ENCODE assay signal across 8 mouse cellular contexts in the genomic region with DNA sequence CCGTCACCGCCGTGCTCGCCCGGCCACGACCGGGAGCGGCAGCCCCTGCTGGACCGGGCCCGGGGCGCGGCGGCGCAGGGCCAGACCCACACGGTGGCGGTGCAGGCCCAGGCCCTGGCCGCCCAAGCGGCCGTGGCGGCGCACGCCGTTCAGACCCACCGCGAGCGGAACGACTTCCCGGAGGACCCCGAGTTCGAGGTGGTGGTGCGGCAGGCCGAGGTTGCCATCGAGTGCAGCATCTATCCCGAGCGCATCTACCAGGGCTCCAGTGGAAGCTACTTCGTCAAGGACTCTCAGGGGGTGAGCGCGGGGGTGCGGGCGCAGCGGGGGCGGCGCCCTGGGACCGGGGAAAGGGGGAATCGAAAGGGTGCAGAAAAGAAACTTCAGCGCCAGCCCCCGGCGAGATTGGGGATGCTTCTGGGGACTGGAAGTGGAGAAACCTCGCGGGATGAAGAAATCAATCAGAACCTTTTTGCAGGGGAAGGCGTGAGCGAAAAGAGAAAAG. TPM values are rescaled to one million over a fixed set of nuclear protein-coding genes. Genes with fewer than 3 reads are reported as not detected.
A peak's percentile ranks its signal among the peaks of the same experiment; 100 is the strongest.
DNase-seq lines count a peak whose midpoint lies in the region; ATAC-seq and TF ChIP-seq lines count a peak whose summit lies in the region.

No protein-coding gene starts in this region.

- H3K4me2 ChIP-seq in kidney, postnatal 0 days (ENCODE audit: low read length) = peak overlapping the region; percentile 90
- H3K4me2 ChIP-seq in embryonic facial prominence, embryonic 14.5 days (ENCODE audit: low read depth, low read length) = peak overlapping the region; percentile 75
- peak overlapping the region; percentile 81 for H3K4me2 ChIP-seq in limb, embryonic 11.5 days (ENCODE audit: low read depth, severe bottlenecking)

- no peaks in the 10 kb centered on the region for H3K36me3 ChIP-seq in kidney, postnatal 0 days (ENCODE audit: insufficient read depth, low read length)
- H3K36me3 ChIP-seq in MEL (ENCODE audit: control insufficient read depth in 1 of 2, insufficient read depth in 2 of 2, low read length in 2 of 2) = peaks cover 0 to 12% of the 10 kb centered on the region in 2 experiments; a peak in 2 of 4 replicates
- H3K36me3 ChIP-seq in embryonic facial prominence, embryonic 14.5 days (ENCODE audit: control insufficient read depth, insufficient read depth, low read length) = peaks cover 9% of the 10 kb centered on the region; the same call in 1 of the 2 replicates
- H3K36me3 ChIP-seq in limb, embryonic 11.5 days (ENCODE audit: control insufficient read depth, insufficient read depth, low read length) = no peaks in the 10 kb centered on the region

- peak; percentile 59 for ATAC-seq in kidney, postnatal 0 days (replicated peaks; ENCODE audit: low FRiP score, low read depth)
- ATAC-seq in embryonic facial prominence, embryonic 14.5 days (ENCODE audit: low read depth) = peak; percentile 71
- ATAC-seq in limb, embryonic 11.5 days (ENCODE audit: insufficient number of reproducible peaks, low FRiP score, low TSS enrichment, low read depth) = peak; percentile 63

- under 1% methylated on average over 52 of the region's 52 CpGs for WGBS in kidney, postnatal 0 days
- under 1% methylated on average over 22 of the region's 52 CpGs for whole genome bisulfite sequencing in embryonic facial prominence, embryonic 14.5 days
- WGBS in limb, embryonic 11.5 days = under 1% methylated on average over 36 of the region's 52 CpGs

- H3K79me2 ChIP-seq in MEL (ENCODE audit: control insufficient read depth, insufficient read depth, low read length, poor library complexity) = peaks cover 12% of the 10 kb centered on the region

- H3K9me3 ChIP-seq in kidney, postnatal 0 days (replicated peaks; ENCODE audit: low read length) = no peaks in the 10 kb centered on the region
- no peaks in the 10 kb centered on the region for H3K9me3 ChIP-seq in MEL (replicated peaks; ENCODE audit: insufficient read depth, low read length)
- H3K9me3 ChIP-seq in embryonic facial prominence, embryonic 14.5 days (ENCODE audit: control insufficient read depth, low read length) = no peaks in the 10 kb centered on the region
- H3K9me3 ChIP-seq in limb, embryonic 11.5 days (ENCODE audit: control insufficient read depth, low read length) = no peaks in the 10 kb centered on the region

- H3K4me3 ChIP-seq in kidney, postnatal 0 days (replicated peaks; ENCODE audit: low read depth, low read length) = peak overlapping the region; percentile 73
- H3K4me3 ChIP-seq in MEL (ENCODE audit: control insufficient read depth in 1 of 2, insufficient read depth in 1 of 2, low read depth in 2 of 2, low read length in 2 of 2) = peak overlapping the region; percentile 82 to 91
- H3K4me3 ChIP-seq in embryonic facial prominence, embryonic 14.5 days (ENCODE audit: low read depth, low read length) = peak overlapping the region; percentile 99
- peak overlapping the region; percentile 93 for H3K4me3 ChIP-seq in limb, embryonic 11.5 days (ENCODE audit: low read depth, low read length)

- H3K4me1 ChIP-seq in kidney, postnatal 0 days (replicated peaks; ENCODE audit: insufficient read depth, low read length) = peaks cover 10% of the 10 kb centered on the region; the same call in 1 of the 2 replicates
- peaks cover 2 to 3% of the 10 kb centered on the region in 2 experiments; a peak in 1 of 4 replicates for H3K4me1 ChIP-seq in MEL (ENCODE audit: control insufficient read depth in 1 of 2, insufficient read depth in 2 of 2, low read length in 2 of 2)
- H3K4me1 ChIP-seq in embryonic facial prominence, embryonic 14.5 days (ENCODE audit: control insufficient read depth, insufficient read depth, low read length) = peaks cover 16% of the 10 kb centered on the region
- peaks cover 9% of the 10 kb centered on the region; the same call in 1 of the 2 replicates for H3K4me1 ChIP-seq in limb, embryonic 11.5 days (ENCODE audit: control insufficient read depth, insufficient read depth, low read length)

- peak overlapping the region; percentile 87 for H3K9ac ChIP-seq in kidney, postnatal 0 days (ENCODE audit: low read depth, low read length)
- peak overlapping the region; percentile 73 for H3K9ac ChIP-seq in MEL (ENCODE audit: control insufficient read depth, low read depth, low read length, poor library complexity, severe bottlenecking)
- H3K9ac ChIP-seq in embryonic facial prominence, embryonic 14.5 days (ENCODE audit: low read depth, low read length) = peak overlapping the region; percentile 93
- peak overlapping the region; percentile 78 for H3K9ac ChIP-seq in limb, embryonic 11.5 days (ENCODE audit: low read length)

- H3K27me3 ChIP-seq in kidney, postnatal 0 days (ENCODE audit: insufficient read depth, low read length) = no peaks in the 10 kb centered on the region
- H3K27me3 ChIP-seq in MEL (ENCODE audit: control insufficient read depth in 1 of 2, insufficient read depth in 2 of 2, low read length in 2 of 2) = no peaks in the 10 kb centered on the region
- no peaks in the 10 kb centered on the region for H3K27me3 ChIP-seq in embryonic facial prominence, embryonic 14.5 days (replicated peaks; ENCODE audit: control insufficient read depth, insufficient read depth, low read length)
- H3K27me3 ChIP-seq in limb, embryonic 11.5 days (ENCODE audit: control insufficient read depth, insufficient read depth, low read length) = no peaks in the 10 kb centered on the region

- no peak for TF ChIP-seq EP300 in MEL (IDR thresholded peaks at IDR 0.05; ENCODE audit: low read depth in 1 of 2, low read length in 2 of 2)

- peak; percentile 23; the same call in 1 of the 2 replicates for TF ChIP-seq CTCF in kidney, postnatal 0 days (IDR thresholded peaks at IDR 0.05; ENCODE audit: low read depth)
- no peak; a peak in 1 of 6 replicates for TF ChIP-seq CTCF in MEL (IDR thresholded peaks at IDR 0.05 in 2 of 3, conservative IDR thresholded peaks at IDR 0.05 in 1 of 3; ENCODE audit: control insufficient read depth in 1 of 3, insufficient read depth in 1 of 3, low read depth in 2 of 3, low read length in 3 of 3, poor library complexity in 1 of 3, severe bottlenecking in 1 of 3)

- TF ChIP-seq POLR2A in MEL (IDR thresholded peaks at IDR 0.05; ENCODE audit: control insufficient read depth in 1 of 2, insufficient read depth in 1 of 2, low read depth in 1 of 2, low read length in 2 of 2, poor library complexity in 1 of 2) = no peak

- peak; percentile 65 for DNase-seq in kidney, postnatal 0 days (ENCODE audit: low spot score)
- DNase-seq in kidney, adult 18-20 months = no peak
- DNase-seq in MEL (ENCODE audit: low read depth, low spot score) = peak; percentile 84
- DNase-seq in embryonic facial prominence, embryonic 14.5 days (ENCODE audit: low spot score) = peak; percentile 47
- DNase-seq in limb, embryonic 11.5 days (ENCODE audit: low spot score) = no peak
- DNase-seq in monocyte, adult 2 months (ENCODE audit: low read depth in 1 of 2, low spot score in 2 of 2) = peak; percentile 22 to 31
- no peak for DNase-seq in spleen, adult 18-20 months
- no peak for DNase-seq in cerebellum, adult 11-12 months

- no peak for TF ChIP-seq RAD21 in MEL (IDR thresholded peaks at IDR 0.05; ENCODE audit: low read depth, low read length)

- peak overlapping the region; percentile 95 for H3K27ac ChIP-seq in kidney, postnatal 0 days
- 0 out of 2 replicates have a peak overlapping the region, but pooled peaks have one; percentile 10 for H3K27ac ChIP-seq in MEL (ENCODE audit: control insufficient read depth, low read depth, low read length)
- peak overlapping the region; percentile 91 for H3K27ac ChIP-seq in embryonic facial prominence, embryonic 14.5 days (replicated peaks; ENCODE audit: low read depth, low read length)
- H3K27ac ChIP-seq in limb, embryonic 11.5 days (replicated peaks; ENCODE audit: low read depth, low read length) = peak overlapping the region; percentile 59; the same call in 1 of the 2 replicates

RNA-seq across cellular contexts. Expression of gene Pi4k2a, which starts 0.4 kb away (rescaled TPM):
- polyA plus RNA-seq in kidney, postnatal 0 days (2015; fragmentation: Nextera tagmentation; extraction: Ambion mirVana) = 31.9 and 33.2 TPM in 2 replicates
- 10.2 and 12.2 TPM in 2 replicates for total RNA-seq in MEL (2012; rRNA removed)
- 10 to 100 TPM in 1 of 2 experiments, not detected in 1; 30.3 TPM for polyA plus RNA-seq in MEL (2012; ENCODE audit: insufficient read depth in 1 of 2, insufficient read length in 2 of 2, low read depth in 1 of 2, low replicate concordance in 2 of 2, missing spikeins in 1 of 2)
- polyA plus RNA-seq in embryonic facial prominence, embryonic 14.5 days (2014; fragmentation: Nextera tagmentation; extraction: Ambion mirVana) = 28.2 and 29.9 TPM in 2 replicates
- 28.4 and 29.4 TPM in 2 replicates for polyA plus RNA-seq in limb, embryonic 11.5 days (2014; fragmentation: Nextera tagmentation; extraction: Ambion mirVana)

RNA-seq across cellular contexts. Expression of gene Morn4, which starts 4.5 kb away (rescaled TPM):
- 22.2 and 24.6 TPM in 2 replicates for polyA plus RNA-seq in kidney, postnatal 0 days (2015; fragmentation: Nextera tagmentation; extraction: Ambion mirVana)
- 4.9 and 5.7 TPM in 2 replicates for total RNA-seq in MEL (2012; rRNA removed)
- 10 to 100 TPM in 1 of 2 experiments, not detected in 1; 18.4 TPM for polyA plus RNA-seq in MEL (2012; ENCODE audit: insufficient read depth in 1 of 2, insufficient read length in 2 of 2, low read depth in 1 of 2, low replicate concordance in 2 of 2, missing spikeins in 1 of 2)
- polyA plus RNA-seq in embryonic facial prominence, embryonic 14.5 days (2014; fragmentation: Nextera tagmentation; extraction: Ambion mirVana) = 20.1 and 21.5 TPM in 2 replicates
- 42.2 and 46.2 TPM in 2 replicates for polyA plus RNA-seq in limb, embryonic 11.5 days (2014; fragmentation: Nextera tagmentation; extraction: Ambion mirVana)

RNA-seq across cellular contexts. Expression of gene Avpi1, which starts 38.2 kb away (rescaled TPM):
- polyA plus RNA-seq in kidney, postnatal 0 days (2015; fragmentation: Nextera tagmentation; extraction: Ambion mirVana) = 37.1 and 37.9 TPM in 2 replicates
- total RNA-seq in MEL (2012; rRNA removed) = 49.5 and 54.8 TPM in 2 replicates
- 10 to 100 TPM in 1 of 2 experiments, not detected in 1; 53.3 TPM for polyA plus RNA-seq in MEL (2012; ENCODE audit: insufficient read depth in 1 of 2, insufficient read length in 2 of 2, low read depth in 1 of 2, low replicate concordance in 2 of 2, missing spikeins in 1 of 2)
- 36.9 and 37.3 TPM in 2 replicates for polyA plus RNA-seq in embryonic facial prominence, embryonic 14.5 days (2014; fragmentation: Nextera tagmentation; extraction: Ambion mirVana)
- polyA plus RNA-seq in limb, embryonic 11.5 days (2014; fragmentation: Nextera tagmentation; extraction: Ambion mirVana) = 24.1 and 26.0 TPM in 2 replicates

RNA-seq across cellular contexts. Expression of gene 4933411K16Rik, which starts 38.6 kb away (rescaled TPM):
- polyA plus RNA-seq in kidney, postnatal 0 days (2015; fragmentation: Nextera tagmentation; extraction: Ambion mirVana) = 0.34 and 0.38 TPM in 2 replicates
- total RNA-seq in MEL (2012; rRNA removed) = not detected in 2 replicates
- under 1 TPM in 1 of 2 experiments, not detected in 1; 0.10 TPM for polyA plus RNA-seq in MEL (2012; ENCODE audit: insufficient read depth in 1 of 2, insufficient read length in 2 of 2, low read depth in 1 of 2, low replicate concordance in 2 of 2, missing spikeins in 1 of 2)
- 0.25 TPM in 1 of 2 replicates, not detected in the other for polyA plus RNA-seq in embryonic facial prominence, embryonic 14.5 days (2014; fragmentation: Nextera tagmentation; extraction: Ambion mirVana)
- not detected in 2 replicates for polyA plus RNA-seq in limb, embryonic 11.5 days (2014; fragmentation: Nextera tagmentation; extraction: Ambion mirVana)

RNA-seq across cellular contexts. Expression of gene Hoga1, which starts 45.3 kb away (rescaled TPM):
- polyA plus RNA-seq in kidney, postnatal 0 days (2015; fragmentation: Nextera tagmentation; extraction: Ambion mirVana) = 97.6 and 110 TPM in 2 replicates
- total RNA-seq in MEL (2012; rRNA removed) = 0.31 TPM in 1 of 2 replicates, not detected in the other
- polyA plus RNA-seq in MEL (2012; ENCODE audit: insufficient read depth in 1 of 2, insufficient read length in 2 of 2, low read depth in 1 of 2, low replicate concordance in 2 of 2, missing spikeins in 1 of 2) = under 1 TPM in 1 of 2 experiments, not detected in 1; 0.38 TPM
- 1.0 and 1.9 TPM in 2 replicates for polyA plus RNA-seq in embryonic facial prominence, embryonic 14.5 days (2014; fragmentation: Nextera tagmentation; extraction: Ambion mirVana)
- 1.1 and 1.4 TPM in 2 replicates for polyA plus RNA-seq in limb, embryonic 11.5 days (2014; fragmentation: Nextera tagmentation; extraction: Ambion mirVana)

Comparison
In these comparisons a context has a peak if more than half of its experiments do, and no peak if none do; other contexts are left out.
1. DNase-seq: peak in kidney, postnatal 0 days (single experiment), MEL (single experiment), embryonic facial prominence, embryonic 14.5 days (single experiment) and monocyte, adult 2 months (2 of 2); none in kidney, adult 18-20 months (single experiment), limb, embryonic 11.5 days (single experiment), spleen, adult 18-20 months (0 of 2) and cerebellum, adult 11-12 months (single experiment).
2. H3K27ac ChIP-seq: peak in every context shown above with its lines; median percentile 95 in kidney, postnatal 0 days; 91 in embryonic facial prominence, embryonic 14.5 days; 59 in limb, embryonic 11.5 days; 10 in MEL.
3. Peak in every context shown above with its lines, with median percentiles within 50 percentile points of each other: ATAC-seq, H3K4me2 ChIP-seq, H3K4me3 ChIP-seq and H3K9ac ChIP-seq.